Mouse (Mus musculus) CH12F3 (cell line): ENCODE results near the gene Tex35.

Experiments
- in situ Hi-C: fragments of 300-500 bp; cut with MboI; formaldehyde crosslinking; loops from 2 replicates; pipeline ENCODE4 v1.14.3; 2020; ENCODE audit warnings: low sequenced_read_pairs

Gene Tex35

GRCm38 (mm10) chr1:157060441-157061135 is 47.9 kb downstream of the Tex35 start:
- in situ Hi-C loops, result loop anchor here (25.0 kb wide), 1 partner anchor 123 kb away; the partner anchor contains the start of gene Ralgps2

- in situ Hi-C loops, result loop anchor here (25.0 kb wide), 1 partner anchor 119 kb away; the partner anchor contains the start of gene Ralgps2
Measured at GRCm38 (mm10) chr1:157055901-157056300, 52.6 kb downstream of the Tex35 start.

- in situ Hi-C loops, result loop anchor here (25.0 kb wide), 1 partner anchor 118 kb away; the partner anchor contains the start of gene Ralgps2
Measured at GRCm38 (mm10) chr1:157055288-157055831, 53.1 kb downstream of the Tex35 start.

- in situ Hi-C loops, result loop anchor here (25.0 kb wide), 1 partner anchor 117 kb away; the partner anchor contains the start of gene Ralgps2
Measured at GRCm38 (mm10) chr1:157054659-157055058, 53.8 kb downstream of the Tex35 start.

GRCm38 (mm10) chr1:157049886-157050285 is 58.6 kb downstream of the Tex35 start:
- in situ Hi-C loops, result loop anchor here (25.0 kb wide), 1 partner anchor 113 kb away; the partner anchor contains the start of gene Ralgps2
